Mouse (Mus musculus): ENCODE data around the gene Itpr2.

DNA sequence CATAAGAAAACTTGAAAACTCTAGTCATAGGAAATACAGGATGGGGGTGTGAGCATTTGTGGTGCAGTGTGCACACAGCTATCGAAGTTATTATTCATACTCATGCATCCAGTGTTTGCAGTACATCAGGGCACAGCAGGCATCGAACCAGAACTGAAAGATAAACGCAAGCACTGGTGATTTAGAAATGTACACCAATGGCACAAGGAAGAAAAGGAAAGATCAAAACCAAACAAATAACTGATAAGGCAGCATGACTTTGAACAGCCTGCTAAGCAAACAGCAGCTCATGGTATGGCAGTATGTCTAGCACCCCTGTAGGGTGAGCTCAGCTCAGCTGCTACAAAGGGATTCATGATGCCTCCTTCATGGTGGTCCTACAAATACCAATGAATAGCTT, 13.3 kb downstream of the Itpr2 start:
- TF ChIP-seq TAL1 (IDR thresholded peaks at IDR 0.05; ENCODE audit: low read length) (no peak), GATA1 (IDR thresholded peaks at IDR 0.05; ENCODE audit: low read length) (no peak)
